Mouse (Mus musculus) urinary bladder, postnatal 14 days (tissue): ENCODE measurements around the gene Rnf145.

Experiments
- DNase-seq: peaks from one replicate; pipeline ENCODE4 v3.0.0; 2021; ENCODE audit warnings: low spot score

The Rnf145 gene

GRCm38 (mm10) chr11:44510371-44510770 is 8.4 kb upstream of the Rnf145 start:
- DNase-seq, result no peak

GRCm38 (mm10) chr11:44512044-44513025 is 6.4 kb upstream of the Rnf145 start:
- no peak for DNase-seq

- no peak for DNase-seq
Measured at GRCm38 (mm10) chr11:44513026-44513422, 5.7 kb upstream of the Rnf145 start.

DNA sequence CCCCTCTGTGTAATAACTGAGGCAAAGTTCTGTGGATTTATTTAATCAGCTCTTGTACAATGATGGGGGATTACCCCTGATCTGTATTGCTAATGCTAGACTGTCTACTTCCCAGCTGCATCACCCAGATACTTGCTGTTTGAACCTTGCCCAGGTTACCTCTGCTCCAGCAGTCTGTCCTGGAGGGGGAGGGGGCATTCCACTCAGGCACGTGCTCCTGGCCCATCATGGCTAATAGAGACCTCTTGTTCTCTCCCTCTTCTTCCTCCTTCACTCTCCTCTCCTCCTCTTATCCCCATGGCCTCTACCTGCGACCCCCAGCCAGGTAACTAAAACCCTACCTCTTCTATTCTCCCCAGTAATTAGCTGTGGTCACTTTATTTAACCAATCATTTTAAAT is 4.1 kb upstream of the Rnf145 start:
- DNase-seq, result no peak

GRCm38 (mm10) chr11:44516362-44516761 is 2.4 kb upstream of the Rnf145 start:
- no peak for DNase-seq

GRCm38 (mm10) chr11:44517561-44518280 is 1.0 kb upstream of the Rnf145 start:
- no peak for DNase-seq

- DNase-seq, result peak; percentile 29
Measured at GRCm38 (mm10) chr11:44519096-44519949, 559 bp downstream of the Rnf145 start.

DNA sequence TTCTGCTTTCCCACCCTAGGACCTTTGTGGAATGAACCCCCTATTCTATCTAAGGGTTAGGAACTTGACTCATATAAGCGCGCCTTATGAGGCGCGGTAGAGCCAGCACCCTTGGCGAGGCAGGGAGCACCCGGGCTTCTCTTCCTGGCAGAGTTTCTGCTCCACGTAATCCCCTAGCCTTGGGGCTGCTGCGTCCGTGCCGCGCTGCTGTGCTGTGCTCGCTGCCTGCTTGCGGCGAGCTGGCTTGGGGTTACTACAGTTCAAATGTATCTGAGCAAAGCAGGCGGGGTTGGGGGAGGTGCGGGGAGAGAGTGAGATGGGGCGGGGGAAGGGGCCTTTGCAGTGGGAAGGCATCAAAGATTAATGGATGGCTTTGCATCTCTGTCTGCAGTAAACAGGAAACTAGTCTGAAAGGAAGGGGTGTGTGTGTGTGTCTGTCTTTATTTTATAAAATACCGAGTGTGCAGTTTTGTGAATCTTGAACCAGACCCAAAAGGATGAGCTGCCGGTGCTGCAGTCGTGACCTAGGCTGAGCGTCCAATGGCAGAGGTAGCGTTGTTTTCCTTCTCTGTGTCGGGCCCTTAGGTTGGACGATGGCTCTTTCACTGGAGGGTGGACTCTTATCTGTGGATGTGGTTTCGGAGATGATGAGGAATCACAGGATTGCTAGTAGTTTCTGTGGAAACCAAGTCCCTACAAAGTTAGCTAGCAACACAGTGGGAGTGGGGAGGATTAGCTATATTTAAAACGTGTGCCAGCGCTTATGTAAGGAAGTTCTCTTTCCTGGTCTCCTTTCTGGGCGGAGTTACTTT is 1.4 kb downstream of the Rnf145 start:
- DNase-seq, result peak; percentile 80

DNA sequence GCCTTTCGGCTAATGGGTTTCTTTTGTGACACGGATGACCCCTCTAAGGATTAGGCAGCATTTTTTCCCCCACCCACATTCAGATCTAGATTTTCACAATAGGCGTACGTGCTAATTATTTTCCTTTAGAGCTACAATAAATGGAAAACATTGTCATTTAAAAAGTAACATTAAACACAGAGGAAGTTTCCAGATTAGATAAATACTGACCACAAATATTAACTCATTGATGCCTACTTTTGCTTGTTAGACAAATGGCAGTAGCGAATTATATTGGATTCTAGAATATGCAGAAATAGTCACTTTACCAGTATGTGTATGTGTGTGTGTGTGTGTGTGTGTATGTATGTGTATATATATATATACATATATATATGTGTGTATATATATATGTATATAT is 3.8 kb downstream of the Rnf145 start:
- DNase-seq, result no peak

GRCm38 (mm10) chr11:44525765-44526164 is 7.0 kb downstream of the Rnf145 start:
- DNase-seq, result no peak

DNA sequence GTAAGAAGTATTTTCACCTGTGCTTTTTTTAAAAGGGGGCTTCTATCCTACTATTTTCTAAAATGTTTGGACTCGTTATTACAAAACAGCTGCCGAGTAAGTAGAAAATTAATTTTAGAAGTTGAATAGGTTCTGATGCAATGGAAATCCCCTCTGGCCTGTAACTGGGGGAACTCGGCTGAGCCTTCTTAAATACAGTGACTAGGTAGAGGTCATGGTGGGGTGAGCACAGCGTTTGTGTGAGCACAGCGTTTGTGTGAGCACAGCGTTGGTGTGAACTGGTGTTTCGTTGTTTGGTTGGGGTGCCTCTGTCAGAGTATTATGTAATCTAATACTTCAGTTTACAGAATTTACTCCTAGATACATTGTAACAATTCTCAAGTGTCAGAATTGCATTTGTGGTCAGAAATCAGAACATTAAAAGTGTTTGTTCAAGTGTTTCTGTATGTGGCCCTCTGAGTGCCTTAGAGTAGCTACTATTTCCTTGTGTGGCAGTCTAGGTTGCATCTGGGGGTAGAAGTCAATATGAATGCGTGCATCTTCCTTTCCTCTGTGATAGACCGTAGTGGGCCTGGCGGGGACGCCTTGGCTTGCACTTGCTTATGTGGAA is 8.0 kb downstream of the Rnf145 start:
- no peak for DNase-seq

DNA sequence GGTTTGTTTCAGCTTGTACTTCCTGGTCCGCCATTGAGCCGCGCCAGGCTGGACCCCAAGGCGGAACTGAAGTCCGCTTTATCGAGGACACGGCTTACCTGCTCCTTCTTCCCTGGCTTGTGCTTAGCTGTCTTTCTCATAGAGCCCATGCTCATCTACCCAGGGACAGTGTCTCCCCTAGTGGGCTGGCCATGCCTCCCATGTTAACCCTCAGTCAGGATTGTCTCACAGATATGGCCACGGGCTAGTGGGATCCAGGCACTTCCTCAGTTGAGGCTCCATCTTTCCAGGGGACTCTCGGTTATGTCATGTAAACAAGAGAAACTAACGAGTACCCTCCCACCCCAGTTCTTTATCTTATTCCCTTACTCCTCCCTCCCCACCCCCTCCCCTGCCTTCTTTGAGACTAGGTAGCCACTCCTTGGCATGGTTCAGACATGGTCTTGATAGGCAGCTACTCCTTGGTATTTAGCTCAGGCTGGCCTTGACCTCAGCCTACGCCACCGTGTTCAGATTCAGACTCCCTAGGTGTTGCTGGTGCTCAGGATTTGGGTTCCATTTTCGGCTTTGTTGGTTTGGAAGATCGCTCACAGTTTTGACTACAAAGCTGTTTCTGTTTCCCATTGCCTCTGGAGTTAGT is 9.9 kb downstream of the Rnf145 start:
- no peak for DNase-seq

- peak; percentile 31 for DNase-seq
Measured at GRCm38 (mm10) chr11:44529200-44529599, 10.4 kb downstream of the Rnf145 start.

GRCm38 (mm10) chr11:44529716-44530115 is 11.0 kb downstream of the Rnf145 start:
- DNase-seq, result no peak

DNA sequence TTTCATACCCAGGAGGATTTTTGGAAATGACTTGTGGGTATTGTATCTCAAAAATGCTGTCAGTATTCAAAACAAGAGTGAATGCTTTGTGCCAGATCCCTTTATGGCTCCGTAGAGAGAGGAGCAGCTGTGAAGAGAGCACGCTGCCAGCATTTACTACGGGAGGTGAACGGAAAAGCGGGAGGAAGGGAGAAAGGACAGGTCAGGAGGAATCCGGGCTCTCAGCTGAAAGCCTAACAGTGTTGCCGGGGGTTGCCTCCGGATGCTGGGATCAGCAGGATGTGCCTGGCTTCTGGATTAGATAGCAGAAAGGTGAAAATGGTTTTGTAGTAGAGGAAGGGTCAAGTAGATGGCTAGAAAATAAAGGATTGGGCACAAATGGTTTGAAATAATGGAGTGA is 11.6 kb downstream of the Rnf145 start:
- no peak for DNase-seq

GRCm38 (mm10) chr11:44530867-44531266 is 12.1 kb downstream of the Rnf145 start:
- no peak for DNase-seq

DNA sequence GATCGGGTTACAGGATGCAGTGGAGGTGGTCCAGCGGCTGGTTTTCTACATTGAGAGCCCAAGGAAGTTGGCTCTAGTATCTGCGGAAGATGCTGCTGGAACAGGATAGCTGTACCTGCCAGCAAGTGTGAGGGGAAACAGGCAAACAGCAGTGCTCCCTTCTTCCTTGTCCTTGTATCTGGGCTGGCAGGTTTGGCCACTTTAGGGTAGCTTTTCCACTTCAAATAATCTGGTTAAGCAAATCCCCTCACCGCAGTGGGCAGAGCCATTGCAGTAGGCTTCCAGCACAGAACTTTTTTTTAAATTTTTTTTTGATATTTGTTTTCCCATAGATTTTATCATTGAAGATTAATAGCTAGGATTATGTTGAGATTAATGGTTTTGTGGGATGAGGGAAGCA is 12.9 kb downstream of the Rnf145 start:
- peak; percentile 37 for DNase-seq

GRCm38 (mm10) chr11:44532846-44533781 is 14.3 kb downstream of the Rnf145 start:
- DNase-seq, result no peak
